Mouse (Mus musculus): ENCODE data around the gene Otulin.
A peak's percentile ranks its signal among the peaks of the same experiment; 100 is the strongest.

Gene Otulin

DNA sequence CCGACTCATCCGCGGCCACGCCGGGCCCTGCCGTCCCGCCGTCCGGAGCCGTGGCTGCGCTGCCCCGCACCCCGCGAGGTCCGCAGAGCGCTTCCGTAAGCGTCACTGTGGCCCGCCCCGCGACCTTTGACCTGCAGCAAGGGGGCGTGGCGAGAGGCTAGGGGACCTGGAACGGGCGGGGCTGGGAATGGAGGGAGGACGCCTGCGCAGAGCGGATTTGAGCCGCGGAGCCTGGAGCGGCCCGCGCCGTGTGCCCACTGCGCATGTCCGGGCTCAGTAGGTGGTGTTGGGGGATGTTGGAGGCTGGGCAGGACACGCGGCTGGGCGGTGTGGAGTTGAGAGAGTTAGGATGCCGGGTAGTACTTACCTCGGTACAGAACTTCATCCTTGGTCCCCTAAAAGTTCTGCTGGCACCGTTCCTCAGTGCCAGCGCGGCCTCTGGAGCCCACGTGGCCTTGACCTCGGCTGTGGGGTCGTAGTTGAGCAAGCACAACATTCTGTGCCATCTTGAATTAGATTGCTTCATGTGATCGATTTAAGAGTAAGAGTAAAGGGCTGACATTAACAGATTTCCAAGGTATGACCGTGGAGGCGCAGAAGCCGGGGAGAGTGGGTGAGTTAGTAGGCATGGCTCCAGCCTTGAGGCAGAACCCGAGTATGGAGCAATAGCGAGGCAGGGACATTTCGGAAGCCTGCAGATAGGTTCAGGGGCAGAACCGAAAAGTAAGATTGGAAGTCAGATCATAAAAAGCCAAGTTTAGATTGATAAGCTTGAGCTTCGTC lies at the start of gene Otulin:
TSS of gene Otulin (minus strand) at position 93 of the 783 bp plus-strand sequence.
- DNase-seq: peak; percentile 98

DNA sequence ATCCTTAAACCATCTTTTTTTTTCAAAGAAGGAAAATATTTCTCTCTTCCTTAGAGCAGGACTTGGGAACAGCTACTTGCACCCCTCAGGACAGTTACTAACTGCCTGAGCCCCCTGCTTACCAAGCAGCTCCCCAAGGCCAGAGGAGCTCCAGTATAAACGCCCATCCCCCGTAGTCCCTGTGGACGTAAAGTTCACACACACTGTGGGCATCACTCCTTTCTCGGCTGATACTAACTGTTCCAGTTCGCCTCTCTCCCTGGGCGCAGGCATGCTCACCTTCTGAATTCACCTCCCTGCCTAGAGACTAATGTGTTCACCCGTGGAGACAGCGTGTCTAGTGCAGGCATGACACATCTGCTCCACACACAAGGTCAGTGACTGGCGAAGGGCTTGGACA lies 48.0 kb upstream of the Otulin start:
- DNase-seq: no peak

DNA sequence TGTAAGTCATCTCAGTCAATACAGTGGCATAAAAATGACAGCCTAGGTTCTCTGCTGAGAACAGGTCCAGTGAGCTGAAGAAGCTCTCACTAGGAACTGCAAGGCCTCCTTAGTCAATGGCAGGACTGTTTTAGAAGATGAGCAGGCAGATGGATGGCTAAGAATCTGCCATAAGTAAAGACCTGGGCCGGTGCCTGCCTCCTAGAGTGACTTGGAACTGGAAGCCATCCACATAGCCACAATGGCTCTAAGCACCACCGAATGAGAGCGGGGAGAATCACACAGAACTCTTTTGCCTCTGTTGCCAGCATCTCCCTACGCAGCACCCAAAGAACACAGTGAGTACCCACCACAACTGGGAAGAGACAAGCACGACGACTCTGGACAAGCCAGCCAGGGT lies 47.3 kb upstream of the Otulin start:
- no peak for DNase-seq

DNA sequence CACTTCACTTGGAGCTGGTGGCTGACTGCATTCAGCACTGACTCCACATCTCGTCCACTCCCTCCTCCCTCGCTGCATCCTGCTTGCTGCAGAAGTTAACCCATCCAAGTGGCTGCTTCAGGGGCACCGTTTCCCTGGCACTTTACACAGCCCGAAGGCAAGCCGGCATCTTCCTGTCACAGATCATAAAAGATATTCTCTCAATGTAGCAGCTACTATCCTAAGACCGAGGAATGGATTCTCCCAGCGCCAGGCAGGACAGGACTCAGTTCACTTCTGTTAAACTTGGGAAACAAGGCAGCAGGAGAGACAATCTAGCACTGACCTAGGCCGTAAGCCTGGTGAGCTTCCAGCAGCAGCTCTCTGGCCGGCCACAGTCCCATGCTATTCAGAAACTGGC lies 45.7 kb upstream of the Otulin start:
- DNase-seq: no peak

DNA sequence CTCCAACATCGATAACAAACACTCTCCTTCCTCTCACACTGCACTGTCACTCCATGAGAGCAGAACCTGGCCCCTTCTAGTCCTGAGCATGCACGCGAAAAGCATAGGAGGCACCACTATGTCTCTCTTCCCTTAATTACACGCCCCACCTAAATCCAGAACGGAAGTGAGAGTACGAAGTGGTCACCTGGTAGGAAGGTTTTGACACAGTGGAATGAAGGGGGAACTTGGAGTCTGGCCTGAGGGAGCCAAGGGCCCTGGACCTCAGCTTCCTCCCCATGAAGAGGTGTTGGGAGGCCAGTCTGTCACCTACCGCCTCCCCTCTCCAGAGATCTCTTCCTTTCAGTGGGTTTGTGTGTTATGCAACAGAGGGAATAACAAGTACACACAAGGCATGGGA lies 44.6 kb upstream of the Otulin start:
- DNase-seq: no peak

DNA sequence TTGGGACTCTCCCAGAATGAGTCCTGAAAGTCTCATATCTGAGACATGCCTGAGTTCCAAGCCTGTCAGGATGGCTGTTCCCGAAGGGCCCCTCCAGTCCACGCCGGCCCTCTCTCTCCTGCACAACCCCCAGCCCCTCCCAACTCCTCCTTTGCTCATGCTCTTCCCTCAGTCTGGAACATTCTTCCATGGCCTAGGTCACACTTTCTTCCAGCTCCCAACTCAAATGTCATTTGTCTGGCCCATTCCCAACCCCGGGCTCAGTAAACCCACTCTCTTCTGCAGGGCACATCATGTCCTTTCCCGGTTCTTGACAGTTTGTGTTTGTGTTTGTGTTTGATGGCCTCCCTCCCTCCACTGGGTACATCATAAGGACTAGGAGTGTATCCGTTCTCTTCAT lies 43.5 kb upstream of the Otulin start:
- DNase-seq: no peak

DNA sequence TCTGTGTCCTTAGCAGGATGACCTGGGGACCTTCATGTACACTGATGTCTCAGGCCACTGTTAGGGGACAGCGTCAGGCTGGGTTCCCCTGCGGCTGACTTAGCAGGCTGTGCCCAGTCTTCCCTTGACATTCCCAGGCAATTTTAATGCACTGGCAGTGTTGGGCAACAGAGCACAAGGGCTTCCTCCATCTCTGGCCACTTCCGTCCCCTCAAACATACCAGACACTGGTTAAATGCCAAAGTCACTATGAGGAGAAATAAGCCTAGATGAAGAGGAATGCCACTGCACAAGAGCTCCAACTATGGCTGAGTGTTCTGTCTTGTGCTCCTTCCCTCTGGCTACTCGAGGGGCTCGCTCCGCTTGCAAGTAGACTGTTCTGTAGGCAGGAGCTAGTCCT lies 42.7 kb upstream of the Otulin start:
- no peak for DNase-seq

DNA sequence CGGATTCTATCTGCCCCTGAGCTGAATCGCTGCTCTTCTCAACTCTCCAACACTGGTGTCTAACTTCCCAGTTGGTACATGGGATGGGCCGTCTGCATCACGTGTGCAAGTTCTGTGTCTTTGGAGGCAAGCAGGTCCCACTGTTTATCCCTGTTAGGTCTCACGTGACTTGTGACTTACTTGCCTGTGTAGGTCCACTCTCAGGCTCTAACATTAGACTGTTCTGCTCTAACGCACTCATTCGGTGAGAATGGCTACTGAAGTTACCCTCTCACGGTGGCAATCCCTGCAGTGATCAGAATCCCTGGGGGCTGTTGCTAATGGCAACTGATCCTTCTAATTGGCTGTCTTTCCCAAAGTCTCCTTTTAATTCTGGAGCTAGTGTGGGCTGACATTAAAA lies 41.8 kb upstream of the Otulin start:
- DNase-seq: no peak

DNA sequence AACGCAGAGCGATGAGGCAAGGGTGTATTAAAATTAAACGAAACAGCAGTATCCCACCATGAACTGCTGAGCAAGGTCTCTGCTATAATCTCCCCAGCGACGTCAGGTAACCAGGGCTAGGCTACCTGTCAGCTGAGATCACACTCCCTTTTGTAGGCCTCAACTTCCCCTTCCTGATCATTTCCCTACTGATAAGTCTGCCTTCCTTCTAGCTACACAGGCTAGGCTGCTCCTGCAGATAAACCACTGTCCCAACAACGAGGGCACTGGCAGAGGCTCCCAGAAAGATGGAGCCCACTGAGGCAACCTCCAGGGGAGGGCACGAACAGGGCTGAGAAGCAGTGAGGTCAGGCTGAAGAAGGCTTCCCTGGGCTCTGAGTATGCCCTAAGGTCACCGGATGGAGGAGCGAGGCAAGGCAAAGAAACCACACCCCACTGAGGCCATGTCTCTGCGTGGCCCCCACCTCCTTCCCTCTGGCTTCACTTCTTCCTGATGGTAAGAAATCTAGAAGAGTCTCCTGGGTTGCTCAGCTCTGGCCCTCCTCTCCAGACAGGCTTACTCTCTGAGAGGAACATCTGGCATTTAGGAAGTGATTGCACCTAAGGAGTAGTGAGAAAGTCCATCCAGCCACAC lies 41.2 kb upstream of the Otulin start:
- DNase-seq: no peak

DNA sequence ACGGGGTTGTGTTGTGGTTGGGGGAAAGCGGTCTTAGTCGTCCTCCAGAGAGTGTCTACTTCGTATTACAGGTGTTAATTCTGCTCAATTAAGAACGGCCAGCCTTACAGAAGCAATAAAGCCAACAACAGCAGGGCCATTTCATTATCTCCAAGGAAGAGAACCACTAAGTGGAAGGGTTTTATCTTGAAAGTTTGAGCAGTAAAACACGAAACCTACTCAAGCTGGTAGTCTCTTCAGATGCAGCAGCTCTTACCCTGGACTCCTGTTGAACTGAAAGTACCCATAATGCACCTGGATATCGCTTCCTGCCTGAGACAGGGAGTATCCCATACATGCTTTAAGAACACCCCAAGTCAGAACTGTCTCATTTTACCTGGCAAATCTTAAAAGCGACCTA lies 40.2 kb upstream of the Otulin start:
- no peak for DNase-seq

DNA sequence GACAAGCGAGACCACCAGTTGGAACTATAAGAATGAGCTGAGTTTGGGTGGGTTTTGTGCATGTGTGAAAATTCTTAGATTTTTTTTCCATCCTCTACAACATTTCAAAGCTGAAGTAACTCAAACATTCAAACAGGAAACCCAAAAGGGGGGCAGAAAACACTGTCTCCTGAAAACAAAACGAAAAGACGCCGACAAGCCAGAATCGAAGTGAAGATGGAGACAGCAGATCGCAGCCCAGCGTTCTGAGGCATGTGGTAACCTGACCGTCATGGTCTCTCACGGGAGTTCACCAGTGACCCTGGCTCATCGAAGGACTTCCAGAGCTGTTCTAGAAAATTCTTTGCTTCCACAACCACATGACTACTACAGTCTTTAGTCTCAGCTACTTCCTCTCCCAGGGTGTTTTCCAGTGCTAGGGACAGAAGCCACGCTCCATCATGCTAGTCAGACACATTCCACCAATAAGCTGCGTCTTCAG lies 39.5 kb upstream of the Otulin start:
- DNase-seq: no peak

DNA sequence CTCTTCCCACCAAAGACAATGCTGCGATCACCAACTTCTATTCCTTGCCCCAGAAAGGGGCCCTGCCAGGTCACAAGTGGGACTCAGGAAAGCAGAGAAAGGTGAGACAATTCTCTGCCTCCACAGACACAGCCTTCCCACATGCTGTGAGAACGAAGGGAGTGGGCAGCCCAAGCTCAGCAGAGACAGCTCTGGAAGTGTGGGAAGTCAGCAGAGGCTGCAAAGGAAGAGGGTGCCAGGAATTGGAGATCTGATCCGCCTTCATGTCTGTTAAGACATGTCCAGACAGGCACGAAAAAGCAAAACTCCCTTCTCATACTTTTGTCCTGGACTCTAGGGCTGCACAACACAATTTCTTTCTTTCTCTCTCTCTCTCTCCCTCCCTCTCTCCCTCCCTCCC lies 38.8 kb upstream of the Otulin start:
- DNase-seq: no peak

DNA sequence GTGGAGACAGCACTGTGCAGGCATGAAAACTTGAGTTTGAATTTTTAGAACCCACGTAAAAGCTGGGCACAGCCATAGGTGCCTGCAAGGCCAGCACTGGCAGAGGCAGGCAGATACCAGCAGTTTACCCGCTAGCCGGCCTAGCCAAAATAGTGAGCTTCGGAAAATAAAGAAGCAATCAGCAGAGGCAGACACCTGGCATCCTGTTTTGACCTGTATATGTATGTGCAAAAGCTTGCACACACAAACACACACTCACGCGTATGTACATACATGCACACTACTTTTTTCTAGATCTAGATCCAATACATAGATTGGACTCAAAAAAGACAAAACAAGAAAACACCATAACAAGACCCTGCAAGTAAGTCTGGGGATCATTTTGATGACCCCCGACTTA lies 38.1 kb upstream of the Otulin start:
- no peak for DNase-seq

DNA sequence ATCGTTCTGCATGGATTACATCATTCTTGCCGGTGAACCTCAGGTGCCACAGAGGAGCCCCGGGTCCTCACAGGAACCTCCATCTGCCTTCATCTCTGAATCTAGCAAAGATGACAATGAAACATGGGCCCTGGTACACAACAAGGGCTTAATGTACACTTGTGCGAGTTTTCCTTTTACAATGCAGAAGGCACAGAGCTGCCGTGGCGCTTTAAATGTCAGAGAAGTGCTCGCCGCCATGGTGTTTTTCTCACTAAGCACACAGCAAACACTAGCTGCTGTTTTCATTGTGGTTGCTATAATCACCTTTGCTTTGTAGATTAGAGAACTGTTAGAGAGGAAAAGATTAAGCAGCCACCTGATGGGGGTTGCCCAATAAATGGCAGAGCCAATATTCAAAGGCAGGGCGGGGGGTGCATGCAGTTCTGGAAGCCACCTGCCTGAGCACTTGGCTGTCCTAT lies 37.5 kb upstream of the Otulin start:
- no peak for DNase-seq

DNA sequence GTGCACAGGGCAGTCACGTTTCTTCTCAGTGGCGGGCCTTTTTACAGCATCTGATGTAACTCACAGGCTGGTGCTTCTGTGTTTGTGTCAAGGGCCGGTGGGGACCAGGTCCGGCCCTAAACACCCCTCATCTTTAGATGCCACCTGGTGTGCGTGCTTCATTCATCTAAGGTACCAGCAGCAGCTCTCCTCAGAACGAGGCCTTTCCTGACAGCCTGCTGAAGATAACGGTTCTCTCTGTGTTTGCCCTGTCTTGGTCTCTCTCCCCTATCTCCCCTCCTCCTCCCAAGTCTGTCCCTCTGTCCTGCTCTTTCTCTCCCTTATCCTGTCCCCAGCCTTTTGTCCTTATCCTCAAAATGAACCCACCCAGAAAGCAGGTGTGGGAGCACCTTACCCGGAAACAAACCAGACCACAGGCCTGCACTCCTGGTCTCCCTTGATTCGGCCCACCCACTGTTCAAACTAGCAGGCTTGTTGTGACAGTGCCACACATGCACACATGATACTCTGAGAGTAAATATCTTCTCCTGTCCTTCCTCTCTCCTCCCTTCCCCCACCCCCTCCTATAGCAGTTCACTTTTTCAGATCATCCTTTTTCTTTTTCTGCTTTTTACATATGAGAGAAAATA lies 36.5 kb upstream of the Otulin start:
- DNase-seq: no peak

DNA sequence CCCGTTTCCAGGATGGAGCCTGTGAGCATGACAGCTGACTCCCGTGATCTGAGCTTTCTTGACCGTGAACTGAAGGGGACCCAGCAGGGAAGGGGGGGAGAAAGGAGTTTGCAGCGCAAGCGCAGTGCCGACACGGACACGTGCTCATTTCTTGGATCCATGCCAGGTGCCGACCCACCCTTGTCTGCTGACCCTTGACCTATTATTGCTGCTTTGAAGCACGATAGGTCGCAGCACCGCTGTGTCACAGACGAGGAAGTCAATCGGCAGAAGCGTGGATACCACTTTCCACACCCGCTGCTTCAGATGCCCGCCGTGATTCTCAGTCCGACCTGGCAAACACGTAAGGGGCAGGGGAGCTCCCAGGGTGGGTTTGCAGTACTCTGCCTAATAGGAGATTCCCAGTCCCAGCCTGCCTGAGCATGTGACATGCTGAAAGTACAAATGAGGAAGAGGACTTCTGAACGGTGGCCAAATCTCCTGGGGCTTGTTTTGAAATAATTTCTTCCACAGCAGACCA lies 35.0 kb upstream of the Otulin start:
- peak; percentile 89 for DNase-seq

DNA sequence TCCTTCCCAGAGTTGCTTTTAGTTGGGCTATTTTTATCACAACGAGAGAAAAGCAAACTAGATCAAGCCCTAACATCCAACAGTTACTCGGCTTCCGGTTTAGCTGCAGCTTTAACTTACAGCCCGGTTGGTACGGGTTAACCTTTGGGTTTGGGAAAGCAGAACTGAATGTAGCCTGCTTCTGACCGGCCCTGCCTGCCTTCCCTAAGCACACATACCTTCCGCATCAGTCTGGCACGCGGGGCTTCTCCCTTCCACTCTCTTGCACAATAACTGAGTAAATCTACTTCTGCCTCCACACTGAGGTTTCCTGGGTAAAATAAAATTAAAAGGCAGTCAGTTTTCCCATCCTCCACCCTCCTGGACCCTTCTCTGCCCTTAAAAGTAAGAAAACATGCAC lies 33.6 kb upstream of the Otulin start:
- DNase-seq: no peak

DNA sequence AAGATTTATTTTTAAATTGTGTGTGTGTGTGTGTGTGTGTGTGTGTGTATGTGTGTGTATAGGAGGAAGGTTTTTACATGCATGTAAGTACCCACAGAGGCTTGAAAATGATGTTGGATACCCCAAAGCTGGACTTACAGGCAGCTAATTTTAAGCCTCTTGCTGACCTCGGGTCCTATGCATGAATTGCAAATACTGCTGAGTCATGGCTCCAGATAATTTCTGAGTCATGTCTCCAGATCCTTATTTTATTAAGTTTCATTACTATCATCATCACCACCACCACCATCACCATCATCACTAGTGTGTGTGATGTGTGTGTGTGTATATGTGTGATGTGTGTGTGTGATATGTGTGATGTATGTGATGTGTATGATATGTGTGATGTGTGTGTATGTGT lies 32.2 kb upstream of the Otulin start:
- no peak for DNase-seq

DNA sequence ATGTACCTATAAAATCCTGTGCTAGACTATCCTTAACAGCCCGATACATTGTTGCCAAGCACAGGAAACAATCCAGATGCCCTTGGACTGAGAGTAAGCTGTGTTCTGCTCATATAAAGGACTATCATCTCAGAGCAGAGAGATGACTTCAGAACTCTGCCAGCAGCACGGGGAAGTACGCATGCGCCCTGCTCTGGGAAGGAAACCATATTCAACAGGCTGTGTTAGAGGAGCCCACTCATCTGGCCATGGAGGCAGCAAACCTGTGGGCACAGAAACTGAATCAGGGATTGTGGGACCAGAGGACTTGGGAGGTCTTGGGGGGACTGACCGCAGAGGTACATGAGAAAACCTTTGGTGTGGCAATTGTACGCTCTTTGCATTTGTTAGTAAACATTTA lies 31.2 kb upstream of the Otulin start:
- no peak for DNase-seq

DNA sequence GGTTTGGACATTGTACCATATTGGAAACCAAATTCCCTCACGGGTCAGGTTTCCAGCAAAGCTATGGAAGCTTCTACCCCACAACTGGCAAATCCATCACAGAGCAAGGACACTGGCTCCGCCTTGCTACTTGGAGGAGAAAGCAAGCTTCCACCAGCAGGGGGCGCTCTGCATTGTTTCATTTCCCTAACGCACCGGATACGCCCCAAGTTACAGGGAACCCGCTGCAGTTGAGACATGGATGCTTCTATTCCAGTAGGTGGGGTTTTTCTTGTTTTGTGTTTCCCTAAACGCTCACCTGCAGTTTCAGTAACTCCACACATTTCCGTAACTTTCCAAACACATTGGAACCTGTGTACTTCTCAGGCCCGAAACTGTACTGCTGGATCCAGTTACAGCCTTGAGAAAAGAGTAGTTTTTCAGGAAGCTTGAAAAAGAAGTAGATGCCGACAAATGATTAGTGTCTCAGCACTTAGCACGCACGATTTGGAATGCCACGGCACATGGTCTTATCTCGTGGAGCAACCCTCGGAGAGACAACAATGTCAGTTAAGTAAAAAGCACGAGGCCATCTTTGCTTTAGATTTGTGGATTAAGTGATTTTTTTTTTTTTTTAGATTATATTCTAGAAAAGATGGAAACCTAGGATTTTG lies 29.2 kb upstream of the Otulin start:
- DNase-seq: peak; percentile 87

DNA sequence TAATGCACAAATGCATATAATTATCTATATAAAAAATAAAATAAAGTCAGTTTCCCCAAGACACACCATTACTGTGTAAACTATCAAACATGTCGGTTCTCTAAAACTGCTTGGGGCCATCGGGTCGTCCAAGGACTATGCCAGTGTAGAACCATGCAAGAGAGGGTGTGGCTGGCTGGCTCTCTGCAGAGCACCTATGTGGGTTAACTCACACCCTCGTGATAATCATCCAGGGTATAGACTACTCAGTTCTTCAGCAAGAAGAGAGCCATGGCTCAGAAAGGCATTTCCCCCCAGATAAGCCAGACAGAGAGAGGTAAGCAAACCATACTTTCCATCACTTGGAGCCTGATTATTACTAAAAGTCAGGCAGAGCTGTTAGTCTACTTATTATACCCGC lies 28.6 kb upstream of the Otulin start:
- DNase-seq: no peak

DNA sequence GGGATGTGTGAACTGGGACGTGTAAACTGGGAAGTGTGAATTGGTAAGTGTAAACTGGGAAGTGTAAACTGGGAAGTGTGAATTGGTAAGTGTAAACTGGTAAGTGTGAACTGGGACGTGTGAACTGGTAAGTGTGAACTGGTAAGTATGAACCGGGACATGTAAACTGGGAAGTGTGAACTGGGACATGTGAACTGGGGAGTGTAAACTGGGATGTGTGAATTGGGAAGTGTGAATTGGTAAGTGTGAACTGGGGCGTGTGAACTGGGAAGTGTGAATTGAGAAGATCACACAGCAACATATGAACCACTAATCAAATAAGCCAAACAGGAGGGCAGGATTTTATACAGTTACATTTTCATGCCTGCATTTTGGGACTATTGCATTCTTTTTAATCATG lies 27.9 kb upstream of the Otulin start:
- no peak for DNase-seq

DNA sequence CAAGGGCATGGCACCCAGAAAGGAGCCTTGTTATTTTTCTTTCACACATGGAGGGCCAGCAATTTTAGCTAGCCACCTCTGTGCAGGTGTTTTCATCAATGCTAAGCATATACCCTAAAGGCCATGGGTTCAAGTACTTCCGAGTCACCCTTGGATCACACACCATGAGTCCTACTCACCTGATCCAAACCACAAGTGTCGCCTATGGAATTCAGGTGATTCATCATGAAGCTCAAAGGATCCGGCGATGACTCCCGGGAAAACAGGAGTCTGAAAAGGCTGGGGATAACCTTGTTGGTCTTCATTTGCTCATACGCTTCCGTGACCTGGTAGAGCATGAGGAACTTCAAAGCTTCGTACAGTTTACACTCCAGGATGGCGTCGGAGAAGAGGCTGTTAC lies 27.4 kb upstream of the Otulin start:
- no peak for DNase-seq

All from retina, postnatal 1 day (tissue).